Mouse (Mus musculus): Measurements from ENCODE around the gene Zfp628. TPM values are rescaled to one million over a fixed set of nuclear protein-coding genes. Genes with fewer than 3 reads are reported as not detected.

The Zfp628 gene
- polyA plus RNA-seq, 1 experiment, result 9.0 TPM

DNA sequence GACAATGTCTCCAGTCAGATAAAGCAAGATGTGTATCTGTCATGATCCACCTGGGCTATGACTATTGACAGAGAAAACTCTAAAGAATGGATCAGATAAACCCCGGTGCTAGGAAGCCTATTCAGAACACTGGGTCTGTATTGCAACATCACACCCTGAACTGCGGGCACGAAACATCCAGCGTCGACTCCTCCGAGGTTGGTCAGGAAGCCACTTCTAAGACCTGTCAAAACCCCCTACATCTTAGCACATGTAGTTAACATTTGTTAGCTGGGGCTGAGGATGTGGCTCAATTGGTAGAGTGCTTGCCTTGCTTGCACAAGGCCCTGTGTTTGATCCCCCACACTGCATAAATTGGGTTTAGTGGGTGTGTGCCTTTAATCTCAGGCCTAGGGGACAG is 33.4 kb downstream of the Zfp628 start:
- TF ChIP-seq MYOD1 (IDR thresholded peaks at IDR 0.05; ENCODE audit: control insufficient read depth, insufficient read length, low read depth) (no peak), USF1 (IDR thresholded peaks at IDR 0.05; ENCODE audit: low read depth) (no peak), MYOG (IDR thresholded peaks at IDR 0.05; ENCODE audit: control insufficient read depth, extremely low read depth, insufficient read length) (no peak), CTCF (IDR thresholded peaks at IDR 0.05; ENCODE audit: control insufficient read depth, insufficient read depth, insufficient read length) (no peak), CEBPB (IDR thresholded peaks at IDR 0.05; ENCODE audit: low read depth) (no peak), MAX (IDR thresholded peaks at IDR 0.05) (no peak), FOSL1 (IDR thresholded peaks at IDR 0.05; ENCODE audit: insufficient read depth, low read length, poor library complexity, severe bottlenecking) (no peak)
- Histone ChIP-seq H3K4me3 (ENCODE audit: insufficient read depth, poor library complexity, severe bottlenecking) (no peak overlapping the region), H3K79me3 (ENCODE audit: low read depth) (no peaks in the 10 kb centered on the region), H3K36me3 (ENCODE audit: control insufficient read depth, insufficient read depth) (no peaks in the 10 kb centered on the region), H3ac (ENCODE audit: control insufficient read depth, insufficient read length, low read depth) (no peak overlapping the region), H3K79me2 (ENCODE audit: control insufficient read depth, insufficient read depth) (no peaks in the 10 kb centered on the region), H3K27me3 (ENCODE audit: control insufficient read depth, insufficient read depth, insufficient read length) (peaks cover 6% of the 10 kb centered on the region)

DNA sequence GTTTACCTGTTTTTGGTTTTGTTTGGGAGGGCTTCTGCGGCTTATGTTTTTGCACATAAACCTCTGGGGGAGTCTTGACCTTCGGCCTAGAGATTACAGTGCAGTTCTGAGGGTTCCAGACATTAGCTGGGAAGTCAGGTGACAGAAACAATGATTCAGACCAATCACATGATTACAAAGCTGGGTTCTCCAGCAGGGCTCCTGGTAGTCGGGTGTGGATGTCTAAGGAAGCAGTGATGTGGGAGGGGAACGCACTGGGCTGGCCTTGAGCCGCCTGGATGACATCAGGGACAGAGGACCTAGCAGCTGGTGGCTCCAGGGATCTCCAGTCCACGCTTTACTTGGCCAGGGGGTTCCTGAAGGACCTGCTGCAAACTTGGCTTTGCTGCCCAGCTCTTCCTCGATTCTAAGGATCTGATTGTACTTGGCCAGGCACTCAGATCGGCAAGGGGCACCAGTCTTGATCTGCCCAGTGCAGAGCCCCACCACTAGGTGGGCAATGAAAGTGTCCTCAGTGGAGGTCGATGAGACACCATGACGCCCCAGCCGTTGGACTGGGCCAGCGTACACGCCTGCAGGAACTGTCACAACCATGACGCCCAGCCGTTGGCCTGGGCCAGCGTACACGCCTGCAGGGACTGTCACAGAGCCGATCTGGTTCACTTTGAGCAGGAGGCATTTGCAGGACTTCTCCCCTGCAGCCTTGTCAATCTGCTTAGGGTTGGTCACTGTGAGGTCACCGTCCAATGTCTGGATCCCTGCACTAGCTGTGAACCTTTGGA is 35.7 kb downstream of the Zfp628 start:
- Histone ChIP-seq H3K36me3 (ENCODE audit: control insufficient read depth, insufficient read depth) (no peaks in the 10 kb centered on the region), H3ac (ENCODE audit: control insufficient read depth, insufficient read length, low read depth) (no peak overlapping the region), H3K27me3 (ENCODE audit: control insufficient read depth, insufficient read depth, insufficient read length) (peaks cover 15% of the 10 kb centered on the region), H3K79me3 (ENCODE audit: low read depth) (no peaks in the 10 kb centered on the region), H3K79me2 (ENCODE audit: control insufficient read depth, insufficient read depth) (no peaks in the 10 kb centered on the region), H3K4me3 (ENCODE audit: insufficient read depth, poor library complexity, severe bottlenecking) (no peak overlapping the region)
- TF ChIP-seq MAX (IDR thresholded peaks at IDR 0.05) (no peak), MYOD1 (IDR thresholded peaks at IDR 0.05; ENCODE audit: control insufficient read depth, insufficient read length, low read depth) (no peak), FOSL1 (IDR thresholded peaks at IDR 0.05; ENCODE audit: insufficient read depth, low read length, poor library complexity, severe bottlenecking) (no peak), CTCF (IDR thresholded peaks at IDR 0.05; ENCODE audit: control insufficient read depth, insufficient read depth, insufficient read length) (no peak), CEBPB (IDR thresholded peaks at IDR 0.05; ENCODE audit: low read depth) (no peak), USF1 (IDR thresholded peaks at IDR 0.05; ENCODE audit: low read depth) (no peak), MYOG (IDR thresholded peaks at IDR 0.05; ENCODE audit: control insufficient read depth, extremely low read depth, insufficient read length) (no peak)

DNA sequence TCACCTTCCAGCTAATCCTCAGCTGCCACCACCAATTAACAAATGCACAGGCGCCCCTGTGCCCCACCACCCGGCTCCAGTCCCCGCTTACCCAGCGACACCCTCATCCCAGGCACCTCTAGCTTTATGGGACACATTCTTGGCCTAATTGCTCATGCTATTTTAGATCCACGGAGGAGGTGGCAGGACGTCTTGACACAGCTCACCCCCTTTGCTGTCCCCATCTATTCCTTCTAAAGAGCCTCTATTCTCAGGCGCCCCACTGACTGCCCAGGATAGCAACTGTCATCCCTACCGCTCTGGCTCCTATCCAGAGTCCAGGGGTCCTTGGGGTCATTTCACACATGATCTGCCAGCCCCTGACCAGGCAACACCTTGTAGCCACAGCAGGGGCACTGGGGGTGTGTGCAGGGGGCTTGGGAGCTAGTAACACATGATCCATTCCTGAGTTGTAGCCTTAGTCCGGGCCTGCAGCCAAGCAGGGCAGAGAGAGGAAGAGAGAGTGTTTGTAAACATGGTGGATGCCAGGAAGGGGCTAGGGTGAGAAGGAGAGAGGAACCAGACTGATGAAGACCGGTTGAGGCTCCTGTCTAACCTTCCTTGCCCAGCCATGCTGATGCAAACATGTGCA is 38.9 kb downstream of the Zfp628 start:
- Histone ChIP-seq H3K4me3 (ENCODE audit: insufficient read depth, poor library complexity, severe bottlenecking) (no peak overlapping the region), H3K27me3 (ENCODE audit: control insufficient read depth, insufficient read depth, insufficient read length) (peaks cover 9% of the 10 kb centered on the region), H3K79me3 (ENCODE audit: low read depth) (no peaks in the 10 kb centered on the region), H3ac (ENCODE audit: control insufficient read depth, insufficient read length, low read depth) (no peak overlapping the region), H3K79me2 (ENCODE audit: control insufficient read depth, insufficient read depth) (no peaks in the 10 kb centered on the region), H3K36me3 (ENCODE audit: control insufficient read depth, insufficient read depth) (no peaks in the 10 kb centered on the region)
- TF ChIP-seq CEBPB (IDR thresholded peaks at IDR 0.05; ENCODE audit: low read depth) (no peak), CTCF (IDR thresholded peaks at IDR 0.05; ENCODE audit: control insufficient read depth, insufficient read depth, insufficient read length) (no peak), MAX (IDR thresholded peaks at IDR 0.05) (no peak), FOSL1 (IDR thresholded peaks at IDR 0.05; ENCODE audit: insufficient read depth, low read length, poor library complexity, severe bottlenecking) (no peak), MYOG (IDR thresholded peaks at IDR 0.05; ENCODE audit: control insufficient read depth, extremely low read depth, insufficient read length) (no peak), MYOD1 (IDR thresholded peaks at IDR 0.05; ENCODE audit: control insufficient read depth, insufficient read length, low read depth) (no peak), USF1 (IDR thresholded peaks at IDR 0.05; ENCODE audit: low read depth) (no peak)

DNA sequence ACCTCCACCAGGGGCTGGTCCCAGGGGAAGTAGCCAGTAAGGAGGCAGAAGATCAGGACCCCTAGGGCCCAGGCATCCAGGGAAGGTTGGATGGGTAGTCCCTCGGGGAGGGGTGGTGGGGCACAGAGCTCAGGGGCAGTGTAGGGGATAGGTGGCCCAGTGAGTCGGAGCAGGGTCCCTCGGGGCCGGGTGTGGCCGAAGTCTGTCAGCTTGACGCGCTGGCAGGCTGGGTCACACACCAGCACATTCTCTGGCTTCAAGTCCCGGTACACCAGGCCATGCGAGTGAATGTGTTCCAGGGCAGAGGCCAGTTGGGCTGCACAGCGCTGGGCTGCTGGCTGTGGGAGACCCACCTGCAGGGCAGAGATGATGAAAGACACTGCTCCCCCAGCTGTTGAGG is 42.3 kb downstream of the Zfp628 start:
- TF ChIP-seq MYOG (IDR thresholded peaks at IDR 0.05; ENCODE audit: control insufficient read depth, extremely low read depth, insufficient read length) (no peak), CEBPB (IDR thresholded peaks at IDR 0.05; ENCODE audit: low read depth) (no peak), CTCF (IDR thresholded peaks at IDR 0.05; ENCODE audit: control insufficient read depth, insufficient read depth, insufficient read length) (no peak), MAX (IDR thresholded peaks at IDR 0.05) (no peak), FOSL1 (IDR thresholded peaks at IDR 0.05; ENCODE audit: insufficient read depth, low read length, poor library complexity, severe bottlenecking) (no peak), USF1 (IDR thresholded peaks at IDR 0.05; ENCODE audit: low read depth) (no peak), MYOD1 (IDR thresholded peaks at IDR 0.05; ENCODE audit: control insufficient read depth, insufficient read length, low read depth) (no peak)
- Histone ChIP-seq H3K79me2 (ENCODE audit: control insufficient read depth, insufficient read depth) (no peaks in the 10 kb centered on the region), H3K4me3 (ENCODE audit: insufficient read depth, poor library complexity, severe bottlenecking) (no peak overlapping the region), H3ac (ENCODE audit: control insufficient read depth, insufficient read length, low read depth) (no peak overlapping the region), H3K79me3 (ENCODE audit: low read depth) (no peaks in the 10 kb centered on the region), H3K36me3 (ENCODE audit: control insufficient read depth, insufficient read depth) (no peaks in the 10 kb centered on the region), H3K27me3 (ENCODE audit: control insufficient read depth, insufficient read depth, insufficient read length) (peaks cover 9% of the 10 kb centered on the region)

DNA sequence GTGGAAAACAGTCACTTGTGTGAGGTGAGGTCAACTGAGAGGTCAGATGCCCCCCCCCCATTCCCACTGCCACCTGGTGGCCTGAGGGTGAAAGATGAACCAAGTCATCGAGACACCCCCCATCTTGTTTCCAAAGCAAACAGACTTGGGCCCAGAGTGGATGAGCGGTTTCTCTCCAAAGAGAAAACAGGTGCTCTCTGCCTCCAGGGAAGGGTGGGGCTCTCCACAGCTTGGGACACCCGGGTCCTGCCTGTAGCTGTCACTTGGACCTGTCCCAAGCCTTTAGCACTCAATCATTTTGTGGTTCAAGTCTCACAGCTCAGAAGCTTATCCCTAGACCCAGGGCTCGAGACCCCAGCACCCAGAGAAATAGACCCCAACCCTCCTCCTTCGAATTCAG is 48.5 kb downstream of the Zfp628 start:
- Histone ChIP-seq H3ac (ENCODE audit: control insufficient read depth, insufficient read length, low read depth) (no peak overlapping the region), H3K27me3 (ENCODE audit: control insufficient read depth, insufficient read depth, insufficient read length) (peaks cover 11% of the 10 kb centered on the region), H3K36me3 (ENCODE audit: control insufficient read depth, insufficient read depth) (no peaks in the 10 kb centered on the region), H3K4me3 (ENCODE audit: insufficient read depth, poor library complexity, severe bottlenecking) (no peak overlapping the region), H3K79me2 (ENCODE audit: control insufficient read depth, insufficient read depth) (no peaks in the 10 kb centered on the region), H3K79me3 (ENCODE audit: low read depth) (no peaks in the 10 kb centered on the region)
- TF ChIP-seq MYOD1 (IDR thresholded peaks at IDR 0.05; ENCODE audit: control insufficient read depth, insufficient read length, low read depth) (no peak), CTCF (IDR thresholded peaks at IDR 0.05; ENCODE audit: control insufficient read depth, insufficient read depth, insufficient read length) (no peak)

All from C2C12 (cell line).